Mouse (Mus musculus) ES-E14 (cell line): ENCODE data around the gene Klhl33.
"Not testable (repeated sequence)": the region's sequence is repeated elsewhere in the genome, so short reads cannot be mapped to it uniquely, and the experiment has no call there.

Experiments
- CHD2 ChIP-seq: IDR thresholded peaks from 2 replicates; pipeline ENCODE4 v1.6.1; 2014; ENCODE audit warnings: mild to moderate bottlenecking, low read depth, low read length, inconsistent platforms
- HCFC1 ChIP-seq: IDR thresholded peaks from 2 replicates; pipeline ENCODE4 v1.6.1; 2012; ENCODE audit warnings: low read length, inconsistent platforms, borderline replicate concordance; ENCODE audit not compliant: insufficient read depth
- MAFK ChIP-seq: IDR thresholded peaks from 2 replicates; pipeline ENCODE4 v1.6.1; 2014; ENCODE audit warnings: mild to moderate bottlenecking, low read depth, low read length, inconsistent platforms; ENCODE audit not compliant: insufficient read depth
- ZNF384 ChIP-seq: IDR thresholded peaks from 2 replicates; pipeline ENCODE4 v1.6.1; 2012; ENCODE audit warnings: low read depth, low read length, inconsistent platforms

GRCm38 (mm10) chr14:50945081-50945480, 47.8 kb upstream of the Klhl33 start:
- not testable (repeated sequence) for TF ChIP-seq HCFC1, ZNF384, MAFK, CHD2
